Mouse (Mus musculus): ENCODE measurements at regions not wholly inside any gene's neighbourhood (a gene's known extent, or its start where the extent isn't known, plus 50 kb on each side); places are given as distances from the start of the nearest gene placed in this dataset.

- peak; percentile 2 for DNase-seq (ENCODE audit: low spot score)
Measured at GRCm38 (mm10) chr13:61710823-61711222, 140.9 kb upstream of the Cts3 start.

- no peak for DNase-seq (ENCODE audit: low spot score)
Measured at GRCm38 (mm10) chr13:61665729-61666128, 95.8 kb upstream of the Cts3 start.
